Mouse (Mus musculus): ENCODE data around the gene Txndc15. TPM values are rescaled to one million over a fixed set of nuclear protein-coding genes. Genes with fewer than 3 reads are reported as not detected.

The Txndc15 gene
- polyA plus RNA-seq, 1 experiment from 2014 or later: 108 TPM

Other genes starting within 250 kb of the Txndc15 start
- 277 and 314 TPM in 2 replicates for gene Dbn1, start 226.5 kb upstream of the Txndc15 start, polyA plus RNA-seq (2014; fragmentation: Nextera tagmentation; extraction: Ambion mirVana)
- 135 and 152 TPM in 2 replicates for gene Pdlim7, start 201.0 kb upstream of the Txndc15 start, polyA plus RNA-seq (2014; fragmentation: Nextera tagmentation; extraction: Ambion mirVana)
- 2.2 and 2.8 TPM in 2 replicates for gene Dok3, start 185.4 kb upstream of the Txndc15 start, polyA plus RNA-seq (2014; fragmentation: Nextera tagmentation; extraction: Ambion mirVana)
- 67.6 and 75.0 TPM in 2 replicates for gene Ddx41, start 178.0 kb upstream of the Txndc15 start, polyA plus RNA-seq (2014; fragmentation: Nextera tagmentation; extraction: Ambion mirVana)
- 44.5 and 45.9 TPM in 2 replicates for gene Fam193b, start 143.5 kb upstream of the Txndc15 start, polyA plus RNA-seq (2014; fragmentation: Nextera tagmentation; extraction: Ambion mirVana)
- gene Tmed9, start 140.9 kb upstream of the Txndc15 start, polyA plus RNA-seq (2014; fragmentation: Nextera tagmentation; extraction: Ambion mirVana): 50.1 and 63.8 TPM in 2 replicates
- 23.2 and 27.7 TPM in 2 replicates for gene B4galt7, start 114.8 kb upstream of the Txndc15 start, polyA plus RNA-seq (2014; fragmentation: Nextera tagmentation; extraction: Ambion mirVana)
- gene Caml, start 91.6 kb upstream of the Txndc15 start, polyA plus RNA-seq (2014; fragmentation: Nextera tagmentation; extraction: Ambion mirVana): 70.5 and 73.4 TPM in 2 replicates
- 47.2 and 50.8 TPM in 2 replicates for gene Ddx46, start 79.6 kb upstream of the Txndc15 start, polyA plus RNA-seq (2014; fragmentation: Nextera tagmentation; extraction: Ambion mirVana)
- 69.5 and 74.3 TPM in 2 replicates for gene B230219D22Rik, start 21.5 kb upstream of the Txndc15 start, polyA plus RNA-seq (2014; fragmentation: Nextera tagmentation; extraction: Ambion mirVana)
- 27.9 and 29.9 TPM in 2 replicates for gene Pcbd2, start 12.7 kb downstream of the Txndc15 start, polyA plus RNA-seq (2014; fragmentation: Nextera tagmentation; extraction: Ambion mirVana)
- gene Catsper3, start 69.9 kb downstream of the Txndc15 start, polyA plus RNA-seq (2014; fragmentation: Nextera tagmentation; extraction: Ambion mirVana): 0.15 TPM in 1 of 2 replicates, not detected in the other
- 0.25 and 0.43 TPM in 2 replicates for gene Pitx1, start 121.5 kb downstream of the Txndc15 start, polyA plus RNA-seq (2014; fragmentation: Nextera tagmentation; extraction: Ambion mirVana)

Data from hindbrain, embryonic 11.5 days (tissue).